Mouse (Mus musculus) midbrain, embryonic 15.5 days (tissue): ENCODE measurements around the gene Arhgdib. TPM values are rescaled to one million over a fixed set of nuclear protein-coding genes. Genes with fewer than 3 reads are reported as not detected.
"Not testable (repeated sequence)": the region's sequence is repeated elsewhere in the genome, so short reads cannot be mapped to it uniquely, and the experiment has no call there.

Experiments used
- ATAC-seq: fragments of 200-750 bp; cut with Nextera tagmentation; replicated peaks from 2 replicates; pipeline ENCODE4 v1.8.0; 2017; ENCODE audit warnings: moderate TSS enrichment
- H3K27ac ChIP-seq: fragments of 300-500 bp; sonication (generic); 2 replicates; pipeline ENCODE4 v1.5.1; 2015; ENCODE audit warnings: mild to moderate bottlenecking, inconsistent platforms
- H3K27me3 ChIP-seq: fragments of 300-500 bp; sonication (generic); replicated peaks from 2 replicates; pipeline ENCODE4 v1.6.1; 2015; ENCODE audit warnings: inconsistent platforms
- H3K36me3 ChIP-seq: fragments of 300-500 bp; sonication (generic); replicated peaks from 2 replicates; pipeline ENCODE4 v1.6.1; 2015; ENCODE audit warnings: inconsistent platforms
- H3K4me1 ChIP-seq: fragments of 300-500 bp; sonication (generic); 2 replicates; pipeline ENCODE4 v1.6.1; 2015; ENCODE audit warnings: inconsistent platforms
- H3K4me2 ChIP-seq: fragments of 300-500 bp; sonication (generic); 2 replicates; pipeline ENCODE4 v1.6.1; 2015; ENCODE audit warnings: inconsistent platforms, mild to moderate bottlenecking, moderate library complexity
- H3K4me3 ChIP-seq: fragments of 300-500 bp; sonication (generic); 2 replicates; pipeline ENCODE4 v1.5.1; 2015; ENCODE audit warnings: mild to moderate bottlenecking, inconsistent platforms
- H3K9ac ChIP-seq: fragments of 300-500 bp; sonication (generic); 2 replicates; pipeline ENCODE4 v1.6.1; 2015; ENCODE audit warnings: mild to moderate bottlenecking, inconsistent platforms
- H3K9me3 ChIP-seq: fragments of 300-500 bp; sonication (generic); 2 replicates; pipeline ENCODE4 v1.6.1; 2016; ENCODE audit warnings: inconsistent platforms
- WGBS: fragments of 180-500 bp; shearing (Covaris S2); methylation state at CpG from one replicate; pipeline ENCODE4 v1.1.7; 2015; ENCODE audit warnings: mixed read lengths; 5-methylcytosine and 5-hydroxymethylcytosine counted together
- polyA plus RNA-seq: library from polyadenylated mRNA; unstranded; fragments of >200 nt; fragmentation: Nextera tagmentation; extraction: Ambion mirVana; gene quantifications from 2 replicates; pipeline ENCODE4 v1.2.1, GENCODE M21; 2015

The Arhgdib gene
- polyA plus RNA-seq, 1 experiment from 2014 or later, result 15.3 TPM

DNA sequence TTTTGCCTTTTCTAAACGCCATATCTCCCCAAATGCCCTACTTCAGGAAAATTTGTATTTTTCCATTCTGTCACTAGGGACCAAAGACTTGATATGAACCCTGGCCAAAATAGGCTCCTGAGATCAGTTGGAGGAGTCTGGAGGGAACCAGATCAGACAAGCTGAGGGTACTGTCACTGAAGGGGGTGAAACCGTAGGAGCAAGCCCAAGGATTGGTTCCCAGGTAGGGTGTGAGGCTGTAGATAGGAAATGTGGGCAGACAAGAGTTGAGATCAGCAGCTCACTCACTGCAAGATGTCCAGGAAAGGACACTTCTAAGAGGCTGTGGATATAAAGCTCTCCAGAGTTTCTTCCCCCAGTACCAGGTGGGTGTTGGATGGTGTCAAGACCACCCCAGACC lies 49.7 kb downstream of the Arhgdib start:
- Histone ChIP-seq H3K36me3 (no peaks in the 10 kb centered on the region), H3K9ac (no peak overlapping the region), H3K4me3 (no peak overlapping the region), H3K4me1 (no peaks in the 10 kb centered on the region), H3K9me3 (no peaks in the 10 kb centered on the region), H3K27me3 (no peaks in the 10 kb centered on the region), H3K27ac (no peak overlapping the region), H3K4me2 (no peak overlapping the region)
- WGBS, result 92% methylated on average over 2 of the region's 2 CpGs
- ATAC-seq, result no peak

DNA sequence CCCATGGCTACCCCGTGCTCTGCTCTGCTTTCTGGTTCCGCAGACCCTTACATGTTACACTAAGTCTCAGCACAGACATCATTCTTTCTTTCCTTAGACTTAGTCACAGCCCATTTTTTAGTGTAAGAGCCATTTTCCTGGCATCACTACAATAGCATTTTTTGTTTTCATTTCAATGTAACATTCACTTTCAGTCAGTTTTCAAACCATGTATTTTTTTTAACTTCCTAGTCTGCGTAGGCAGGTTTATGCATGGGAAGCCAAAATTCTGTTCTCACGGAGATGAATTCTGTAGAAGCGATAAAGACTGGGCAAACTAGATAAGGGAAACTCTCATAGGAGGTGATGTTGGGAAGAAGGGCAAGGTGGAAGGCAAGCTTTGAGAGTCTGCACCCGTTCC lies 52.1 kb downstream of the Arhgdib start:
- H3K36me3 ChIP-seq, result no peaks in the 10 kb centered on the region
- no peak for ATAC-seq
- H3K27me3 ChIP-seq, result no peaks in the 10 kb centered on the region
- no peaks in the 10 kb centered on the region for H3K4me1 ChIP-seq
- H3K4me2 ChIP-seq, result no peak overlapping the region
- no peak overlapping the region for H3K9ac ChIP-seq
- H3K4me3 ChIP-seq, result no peak overlapping the region
- H3K9me3 ChIP-seq, result no peaks in the 10 kb centered on the region
- 91% methylated on average over 6 of the region's 6 CpGs for WGBS
- H3K27ac ChIP-seq, result no peak overlapping the region

DNA sequence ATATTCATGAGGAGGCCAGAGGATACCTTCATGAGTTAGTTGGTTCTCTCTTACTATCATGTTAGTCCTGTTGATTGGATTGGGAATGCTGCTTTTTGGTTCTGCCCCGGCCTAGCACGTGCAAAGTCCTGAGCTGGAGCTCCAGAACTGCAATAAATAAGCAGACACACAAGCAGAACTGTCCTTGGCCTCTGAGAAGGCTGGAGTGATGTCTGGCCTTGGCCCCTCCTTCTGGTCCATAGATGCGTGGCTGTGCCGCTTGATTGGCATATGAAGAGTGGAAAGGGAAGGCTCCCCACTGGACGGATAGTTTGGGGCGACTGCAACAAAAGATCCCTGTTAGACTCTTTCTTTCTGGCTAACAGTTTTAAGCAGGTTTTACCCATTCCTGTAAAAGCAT lies 52.6 kb downstream of the Arhgdib start:
- H3K9me3 ChIP-seq, result no peaks in the 10 kb centered on the region
- no peaks in the 10 kb centered on the region for H3K4me1 ChIP-seq
- H3K36me3 ChIP-seq, result no peaks in the 10 kb centered on the region
- no peak overlapping the region for H3K27ac ChIP-seq
- H3K4me3 ChIP-seq, result no peak overlapping the region
- no peak for ATAC-seq
- no peaks in the 10 kb centered on the region for H3K27me3 ChIP-seq
- no peak overlapping the region for H3K4me2 ChIP-seq
- H3K9ac ChIP-seq, result no peak overlapping the region
- 85% methylated on average over 6 of the region's 6 CpGs for WGBS

DNA sequence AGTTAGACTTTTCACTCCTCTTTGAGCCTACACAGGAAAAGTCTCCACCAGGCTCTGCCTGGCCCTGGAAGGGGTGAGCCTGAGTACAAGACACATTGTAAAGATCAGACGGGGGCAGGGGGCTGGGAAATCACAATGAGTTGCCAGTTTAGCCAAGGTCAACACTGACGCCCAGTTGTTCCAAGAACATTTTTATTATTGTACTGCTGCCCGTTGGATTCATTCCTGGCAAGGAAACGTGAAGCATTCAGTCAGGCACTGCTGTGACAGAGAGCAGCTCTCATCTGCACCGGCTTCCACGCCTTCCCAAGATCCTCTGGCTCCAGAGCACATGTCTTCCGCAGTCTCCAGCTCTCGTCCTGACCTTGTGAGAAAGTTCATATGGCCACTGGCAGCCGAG lies 53.8 kb downstream of the Arhgdib start:
- Histone ChIP-seq H3K4me3 (no peak overlapping the region), H3K9ac (no peak overlapping the region), H3K36me3 (no peaks in the 10 kb centered on the region), H3K27ac (no peak overlapping the region), H3K4me1 (no peaks in the 10 kb centered on the region), H3K4me2 (no peak overlapping the region), H3K27me3 (no peaks in the 10 kb centered on the region), H3K9me3 (no peaks in the 10 kb centered on the region)
- WGBS, result 81% methylated on average over 9 of the region's 9 CpGs
- no peak for ATAC-seq

GRCm38 (mm10) chr6:136884766-136885165 lies 56.9 kb downstream of the Arhgdib start:
- H3K27me3 ChIP-seq, H3K4me1 ChIP-seq, H3K36me3 ChIP-seq, H3K4me2 ChIP-seq, H3K9ac ChIP-seq, ATAC-seq, H3K4me3 ChIP-seq, H3K9me3 ChIP-seq, H3K27ac ChIP-seq: not testable (repeated sequence)
- WGBS, result 52% methylated on average over 1 of the region's 1 CpGs

GRCm38 (mm10) chr6:136883961-136884360 lies 57.7 kb downstream of the Arhgdib start:
- H3K4me2 ChIP-seq, result no peak overlapping the region
- H3K36me3 ChIP-seq, result no peaks in the 10 kb centered on the region
- H3K27me3 ChIP-seq, result no peaks in the 10 kb centered on the region
- no peak overlapping the region for H3K27ac ChIP-seq
- no peak overlapping the region for H3K4me3 ChIP-seq
- no peaks in the 10 kb centered on the region for H3K4me1 ChIP-seq
- no peak for ATAC-seq
- H3K9me3 ChIP-seq, result no peaks in the 10 kb centered on the region
- no peak overlapping the region for H3K9ac ChIP-seq
- 93% methylated on average over 6 of the region's 6 CpGs for WGBS

GRCm38 (mm10) chr6:136883431-136883915 lies 58.2 kb downstream of the Arhgdib start:
- ATAC-seq, result no peak
- no peaks in the 10 kb centered on the region for H3K9me3 ChIP-seq
- no peak overlapping the region for H3K4me2 ChIP-seq
- 81% methylated on average over 3 of the region's 3 CpGs for WGBS
- H3K4me3 ChIP-seq, result no peak overlapping the region
- no peak overlapping the region for H3K27ac ChIP-seq
- H3K4me1 ChIP-seq, result no peaks in the 10 kb centered on the region
- H3K36me3 ChIP-seq, result no peaks in the 10 kb centered on the region
- no peaks in the 10 kb centered on the region for H3K27me3 ChIP-seq
- no peak overlapping the region for H3K9ac ChIP-seq

DNA sequence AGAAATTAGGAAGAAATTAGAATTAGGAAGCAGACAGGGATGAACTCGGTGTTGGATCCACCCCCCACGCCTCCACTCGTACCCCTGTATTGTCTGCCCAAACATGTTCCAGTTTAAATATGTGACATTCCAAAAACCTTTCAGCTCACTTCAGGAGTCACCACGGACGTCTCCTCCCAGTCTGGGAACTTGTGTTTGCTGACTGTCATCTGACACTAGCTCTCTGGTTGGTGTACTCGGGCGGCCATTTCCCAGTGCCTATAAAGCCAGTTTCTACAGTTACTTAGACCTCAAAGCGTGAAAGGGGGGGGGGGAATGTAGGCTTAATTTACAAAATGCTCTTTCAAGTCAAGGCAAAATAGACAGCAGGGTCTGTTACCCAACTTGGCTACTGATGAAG lies 60.0 kb downstream of the Arhgdib start:
- H3K4me2 ChIP-seq, result no peak overlapping the region
- H3K4me1 ChIP-seq, result no peaks in the 10 kb centered on the region
- no peaks in the 10 kb centered on the region for H3K36me3 ChIP-seq
- no peaks in the 10 kb centered on the region for H3K27me3 ChIP-seq
- no peak overlapping the region for H3K27ac ChIP-seq
- WGBS, result 78% methylated on average over 8 of the region's 8 CpGs
- no peak overlapping the region for H3K9ac ChIP-seq
- H3K9me3 ChIP-seq, result no peaks in the 10 kb centered on the region
- no peak overlapping the region for H3K4me3 ChIP-seq
- no peak for ATAC-seq

GRCm38 (mm10) chr6:136875670-136876069 lies 66.0 kb downstream of the Arhgdib start, which contains the start of gene Mgp:
Mgp (minus strand) TSS chr6:136875823.
- 57% methylated on average over 9 of the region's 9 CpGs for WGBS
- H3K4me1 ChIP-seq, result no peaks in the 10 kb centered on the region; the same call in 1 of the 2 replicates
- no peak within 1 kb of the TSS for H3K4me2 ChIP-seq
- no peaks in the 10 kb centered on the region for H3K9me3 ChIP-seq
- no peak within 1 kb of the TSS for H3K9ac ChIP-seq
- H3K36me3 ChIP-seq, result no peaks in the 10 kb centered on the region
- H3K4me3 ChIP-seq, result no peak within 1 kb of the TSS
- no peak within 1 kb of the TSS for H3K27ac ChIP-seq
- ATAC-seq, result no peak
- H3K27me3 ChIP-seq, result no peaks in the 10 kb centered on the region

GRCm38 (mm10) chr6:136874599-136874998 lies 67.1 kb downstream of the Arhgdib start:
- Histone ChIP-seq H3K27me3 (no peaks in the 10 kb centered on the region), H3K9ac (no peak overlapping the region), H3K4me2 (no peak overlapping the region), H3K9me3 (no peaks in the 10 kb centered on the region), H3K4me3 (no peak overlapping the region), H3K27ac (no peak overlapping the region), H3K4me1 (no peaks in the 10 kb centered on the region; the same call in 1 of the 2 replicates), H3K36me3 (no peaks in the 10 kb centered on the region)
- WGBS, result 42% methylated on average over 8 of the region's 8 CpGs
- no peak for ATAC-seq

Other genes starting within 250 kb of the Arhgdib start
- gene Gucy2c, start 160.1 kb downstream of the Arhgdib start, polyA plus RNA-seq, result 0.97 and 1.6 TPM in 2 replicates
- 0.77 and 0.87 TPM in 2 replicates for gene Hist4h4, start 137.5 kb downstream of the Arhgdib start, polyA plus RNA-seq
- gene H2afj, start 133.7 kb downstream of the Arhgdib start, polyA plus RNA-seq, result 98.3 and 103 TPM in 2 replicates
- 1.5 and 1.8 TPM in 2 replicates for gene BC049715, start 114.3 kb downstream of the Arhgdib start, polyA plus RNA-seq
- 74.2 and 79.3 TPM in 2 replicates for gene Wbp11, start 113.7 kb downstream of the Arhgdib start, polyA plus RNA-seq
- 0.66 and 1.3 TPM in 2 replicates for gene Smco3, start 106.4 kb downstream of the Arhgdib start, polyA plus RNA-seq
- 0.14 and 0.24 TPM in 2 replicates for gene Art4, start 84.2 kb downstream of the Arhgdib start, polyA plus RNA-seq
- 14.8 and 15.4 TPM in 2 replicates for gene Mgp, start 66.1 kb downstream of the Arhgdib start, polyA plus RNA-seq
- not detected in 2 replicates for gene Erp27, start 19.7 kb downstream of the Arhgdib start, polyA plus RNA-seq
- gene Pde6h, start 18.1 kb downstream of the Arhgdib start, polyA plus RNA-seq, result not detected in 2 replicates
- gene Rerg, start 228.6 kb upstream of the Arhgdib start, polyA plus RNA-seq, result 5.6 and 5.7 TPM in 2 replicates